Comparison of ENCODE assay signal across 9 mouse cellular contexts in genomic region chr4:122883294-122883693, GRCm38 (mm10). TPM values are rescaled to one million over a fixed set of nuclear protein-coding genes. Genes with fewer than 3 reads are reported as not detected.
DNase-seq lines count a peak whose midpoint lies in the region; ATAC-seq and TF ChIP-seq lines count a peak whose summit lies in the region.
"Had no signal": no experiment of that assay in that cellular context is flagged by ENCODE, and none has a peak within 500 bp of the region (broad histone marks: within the 10 kb centered on the region; RNA-seq: fewer than 3 reads in every experiment).

No protein-coding gene starts in this region.

- TF ChIP-seq EP300 in stomach, postnatal 0 days (optimal IDR thresholded peaks at IDR 0.05): no peak

- peak; percentile 14; the same call in 1 of the 2 replicates for TF ChIP-seq CTCF in hindbrain, postnatal 0 days (IDR thresholded peaks at IDR 0.05; ENCODE audit: low read depth)
- peak; percentile 46 for TF ChIP-seq CTCF in stomach, postnatal 0 days (IDR thresholded peaks at IDR 0.05; ENCODE audit: low read depth)

- WGBS in hindbrain, postnatal 0 days: 86% methylated on average over 3 of the region's 3 CpGs
- WGBS in hindbrain, embryonic 11.5 days: 90% methylated on average over 3 of the region's 3 CpGs
- 90% methylated on average over 3 of the region's 3 CpGs for WGBS in neural tube, embryonic 13.5 days
- WGBS in stomach, postnatal 0 days: 76% methylated on average over 3 of the region's 3 CpGs

- H3K4me3 ChIP-seq in hindbrain, postnatal 0 days (ENCODE audit: low read length): no peak overlapping the region
- H3K4me3 ChIP-seq in hindbrain, embryonic 11.5 days (ENCODE audit: low read depth, low read length): no peak overlapping the region
- no peak overlapping the region for H3K4me3 ChIP-seq in neural tube, embryonic 13.5 days
- 0 out of 2 replicates have a peak overlapping the region, but pooled peaks have one; percentile 73 for H3K4me3 ChIP-seq in stomach, postnatal 0 days (ENCODE audit: low read depth, low read length)

- no peaks in the 10 kb centered on the region for H3K27me3 ChIP-seq in hindbrain, postnatal 0 days (ENCODE audit: insufficient read depth, low read length)
- no peaks in the 10 kb centered on the region for H3K27me3 ChIP-seq in hindbrain, embryonic 11.5 days (ENCODE audit: control insufficient read depth, insufficient read depth, low read length)
- no peaks in the 10 kb centered on the region for H3K27me3 ChIP-seq in neural tube, embryonic 13.5 days
- H3K27me3 ChIP-seq in stomach, postnatal 0 days (ENCODE audit: control insufficient read depth, insufficient read depth, low read length): no peaks in the 10 kb centered on the region

- H3K36me3 ChIP-seq in hindbrain, postnatal 0 days (ENCODE audit: insufficient read depth, low read length): no peaks in the 10 kb centered on the region
- no peaks in the 10 kb centered on the region for H3K36me3 ChIP-seq in hindbrain, embryonic 11.5 days (ENCODE audit: control insufficient read depth, insufficient read depth, low read length)
- no peaks in the 10 kb centered on the region for H3K36me3 ChIP-seq in neural tube, embryonic 13.5 days
- H3K36me3 ChIP-seq in stomach, postnatal 0 days (ENCODE audit: control insufficient read depth, insufficient read depth, low read length): no peaks in the 10 kb centered on the region

- peaks cover 17% of the 10 kb centered on the region for H3K4me1 ChIP-seq in hindbrain, postnatal 0 days (ENCODE audit: insufficient read depth, low read length)
- H3K4me1 ChIP-seq in hindbrain, embryonic 11.5 days (replicated peaks; ENCODE audit: control insufficient read depth, insufficient read depth, low read length): 0 out of 2 replicates have a peak, but pooled peaks cover 6% of the 10 kb centered on the region
- H3K4me1 ChIP-seq in neural tube, embryonic 13.5 days (replicated peaks): peaks cover 46% of the 10 kb centered on the region
- H3K4me1 ChIP-seq in stomach, postnatal 0 days (replicated peaks; ENCODE audit: control insufficient read depth, insufficient read depth): peaks cover 15% of the 10 kb centered on the region

- DNase-seq in CD4-positive, CD25-positive, alpha-beta regulatory T cell, adult 2 months (ENCODE audit: low read depth, low spot score): peak; percentile 54
- no peak for DNase-seq in hindbrain, postnatal 0 days (ENCODE audit: low spot score)
- no peak for DNase-seq in hindbrain, embryonic 11.5 days (ENCODE audit: low spot score)
- DNase-seq in neural tube, embryonic 10.5 days (ENCODE audit: extremely low spot score, low spot score): no peak
- no peak for DNase-seq in stomach, postnatal 0 days (ENCODE audit: low spot score)
- DNase-seq: lung, postnatal 10 days had no signal

- ATAC-seq in CD4-positive, CD25-positive, alpha-beta regulatory T cell, adult 4 months: no peak
- no peak for ATAC-seq in hindbrain, postnatal 0 days
- no peak for ATAC-seq in hindbrain, embryonic 11.5 days (ENCODE audit: low FRiP score)
- no peak for ATAC-seq in neural tube, embryonic 13.5 days (ENCODE audit: low read depth)
- no peak for ATAC-seq in stomach, postnatal 0 days (ENCODE audit: low FRiP score, low TSS enrichment)
- no peak for ATAC-seq in activated CD4-positive, CD25-positive, alpha-beta regulatory T cell, adult 4 months

- H3K27ac ChIP-seq in hindbrain, postnatal 0 days: no peak overlapping the region
- no peak overlapping the region for H3K27ac ChIP-seq in hindbrain, embryonic 11.5 days (ENCODE audit: low read depth, low read length)
- H3K27ac ChIP-seq in neural tube, embryonic 13.5 days (replicated peaks): no peak overlapping the region
- no peak overlapping the region for H3K27ac ChIP-seq in stomach, postnatal 0 days (replicated peaks)

- H3K9ac ChIP-seq in hindbrain, postnatal 0 days (replicated peaks; ENCODE audit: low read length): no peak overlapping the region
- no peak overlapping the region for H3K9ac ChIP-seq in hindbrain, embryonic 11.5 days (ENCODE audit: low read depth, low read length)
- 0 out of 2 replicates have a peak overlapping the region, but pooled peaks have one; percentile 22 for H3K9ac ChIP-seq in neural tube, embryonic 13.5 days
- H3K9ac ChIP-seq in stomach, postnatal 0 days (ENCODE audit: low read length): no peak overlapping the region

- H3K4me2 ChIP-seq in hindbrain, postnatal 0 days (ENCODE audit: low read depth, low read length): peak overlapping the region; percentile 67
- no peak overlapping the region for H3K4me2 ChIP-seq in hindbrain, embryonic 11.5 days (replicated peaks; ENCODE audit: low read depth, low read length)
- no peak overlapping the region for H3K4me2 ChIP-seq in neural tube, embryonic 13.5 days
- H3K4me2 ChIP-seq in stomach, postnatal 0 days (replicated peaks; ENCODE audit: low read depth): peak overlapping the region; percentile 71

- H3K9me3 ChIP-seq in hindbrain, postnatal 0 days (ENCODE audit: low read length): no peaks in the 10 kb centered on the region
- no peaks in the 10 kb centered on the region for H3K9me3 ChIP-seq in hindbrain, embryonic 11.5 days (ENCODE audit: control insufficient read depth, low read length)
- no peaks in the 10 kb centered on the region for H3K9me3 ChIP-seq in neural tube, embryonic 13.5 days
- no peaks in the 10 kb centered on the region for H3K9me3 ChIP-seq in stomach, postnatal 0 days (ENCODE audit: control insufficient read depth, low read length)

RNA-seq across cellular contexts. Expression of gene Cap1, which starts 2.6 kb away (rescaled TPM):
- 100 to 1,000 TPM; 298 to 352 TPM for polyA plus RNA-seq in CD4-positive, CD25-positive, alpha-beta regulatory T cell, adult 4 months (2017; shearing (Covaris generic))
- total RNA-seq in hindbrain, postnatal 0 days (2014; rRNA removed): 133 and 141 TPM in 2 replicates
- 59.9 and 60.1 TPM in 2 replicates for polyA plus RNA-seq in hindbrain, postnatal 0 days (2015; fragmentation: Nextera tagmentation; extraction: Ambion mirVana)
- polyA plus RNA-seq in hindbrain, embryonic 11.5 days (2014; fragmentation: Nextera tagmentation; extraction: Ambion mirVana): 71.5 and 73.4 TPM in 2 replicates
- polyA plus RNA-seq in neural tube, embryonic 13.5 days (2015; fragmentation: Nextera tagmentation; extraction: Ambion mirVana): 69.2 and 75.5 TPM in 2 replicates
- polyA plus RNA-seq in stomach, postnatal 0 days (2015; fragmentation: Nextera tagmentation; extraction: Ambion mirVana): 53.2 and 56.2 TPM in 2 replicates
- polyA plus RNA-seq in activated CD4-positive, CD25-positive, alpha-beta regulatory T cell, adult 4 months (2017; shearing (Covaris generic)): 100 to 1,000 TPM; 373 to 385 TPM

RNA-seq across cellular contexts. Expression of gene Ppt1, which starts 47.3 kb away (rescaled TPM):
- polyA plus RNA-seq in CD4-positive, CD25-positive, alpha-beta regulatory T cell, adult 4 months (2017; shearing (Covaris generic)): 100 to 1,000 TPM; 112 to 156 TPM
- total RNA-seq in hindbrain, postnatal 0 days (2014; rRNA removed): 29.0 and 36.4 TPM in 2 replicates
- polyA plus RNA-seq in hindbrain, postnatal 0 days (2015; fragmentation: Nextera tagmentation; extraction: Ambion mirVana): 88.5 and 89.7 TPM in 2 replicates
- polyA plus RNA-seq in hindbrain, embryonic 11.5 days (2014; fragmentation: Nextera tagmentation; extraction: Ambion mirVana): 65.5 and 73.1 TPM in 2 replicates
- 84.0 and 87.9 TPM in 2 replicates for polyA plus RNA-seq in neural tube, embryonic 13.5 days (2015; fragmentation: Nextera tagmentation; extraction: Ambion mirVana)
- 46.8 and 50.7 TPM in 2 replicates for polyA plus RNA-seq in stomach, postnatal 0 days (2015; fragmentation: Nextera tagmentation; extraction: Ambion mirVana)
- 100 to 1,000 TPM; 104 to 109 TPM for polyA plus RNA-seq in activated CD4-positive, CD25-positive, alpha-beta regulatory T cell, adult 4 months (2017; shearing (Covaris generic))

Comparison
In these comparisons a context has a peak if more than half of its experiments do, and no peak if none do; other contexts are left out.
1. H3K4me2 ChIP-seq: peak in hindbrain, postnatal 0 days (single experiment) and stomach, postnatal 0 days (single experiment); none in hindbrain, embryonic 11.5 days (single experiment) and neural tube, embryonic 13.5 days (single experiment).